Mouse (Mus musculus) gastrocnemius, adult 18-20 months (tissue): ENCODE data around the gene Adra2b. TPM values are rescaled to one million over a fixed set of nuclear protein-coding genes. Genes with fewer than 3 reads are reported as not detected.
A peak's percentile ranks its signal among the peaks of the same experiment; 100 is the strongest.

Source experiments
- DNase-seq: peaks from one replicate; pipeline ENCODE4 v3.0.0; 2021; ENCODE audit warnings: low spot score
- total RNA-seq, 2 experiments: library from RNA; stranded (reverse); gene quantifications; 2 replicates each; pipeline ENCODE4 v1.2.3; 2021

Gene Adra2b
- total RNA-seq, 2 experiments from 2014 or later: 0.40 to 0.71 TPM

DNA sequence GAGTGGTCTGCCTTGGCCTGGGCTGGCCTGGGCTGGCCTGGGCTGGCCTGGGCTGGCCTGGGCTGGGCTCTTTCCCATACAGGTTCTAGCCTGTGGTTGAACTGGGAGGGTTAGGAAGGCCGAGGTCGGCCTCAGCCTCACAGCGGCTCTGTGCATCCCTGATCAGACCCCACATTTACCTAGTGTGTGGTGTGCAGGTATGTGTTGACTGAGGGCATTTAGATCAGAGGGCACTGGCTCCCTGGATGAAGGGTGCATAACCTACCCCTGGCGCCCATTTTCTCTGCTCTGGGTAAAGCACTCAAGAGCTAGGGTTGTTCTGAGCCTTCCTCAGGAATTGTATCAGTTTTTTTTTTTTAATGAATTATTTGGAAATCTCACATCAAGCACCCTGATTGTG, 24.6 kb upstream of the Adra2b start, which contains the start of gene Astl:
Gene Astl (plus strand): TSS at position 224 of the 400 bp plus-strand sequence.
- no peak for DNase-seq

DNA sequence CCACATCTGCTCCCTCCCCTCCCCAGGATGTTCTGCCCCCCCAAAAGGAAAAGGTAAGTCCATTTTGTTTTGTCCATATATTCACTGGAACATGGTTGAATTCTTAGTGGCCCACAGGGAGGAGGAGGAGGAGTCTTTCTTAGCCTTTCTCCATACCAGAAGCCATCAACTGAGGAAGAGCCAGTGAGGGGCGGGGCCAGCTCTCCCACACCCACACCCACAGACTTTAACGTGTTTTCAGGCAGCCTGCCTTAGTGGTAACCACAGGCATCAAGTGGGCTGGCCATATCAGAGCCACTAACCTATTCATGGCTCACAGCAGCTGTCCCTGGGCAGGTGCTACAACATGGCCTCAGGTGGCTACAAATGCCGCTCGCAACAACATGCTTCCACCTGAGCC, 24.2 kb upstream of the Adra2b start:
- DNase-seq: no peak

GRCm38 (mm10) chr2:127339262-127339661, 23.7 kb upstream of the Adra2b start:
- no peak for DNase-seq

- peak; percentile 56 for DNase-seq
These were observed 21.8 kb upstream of the Adra2b start for GRCm38 (mm10) chr2:127341159-127341558.

DNA sequence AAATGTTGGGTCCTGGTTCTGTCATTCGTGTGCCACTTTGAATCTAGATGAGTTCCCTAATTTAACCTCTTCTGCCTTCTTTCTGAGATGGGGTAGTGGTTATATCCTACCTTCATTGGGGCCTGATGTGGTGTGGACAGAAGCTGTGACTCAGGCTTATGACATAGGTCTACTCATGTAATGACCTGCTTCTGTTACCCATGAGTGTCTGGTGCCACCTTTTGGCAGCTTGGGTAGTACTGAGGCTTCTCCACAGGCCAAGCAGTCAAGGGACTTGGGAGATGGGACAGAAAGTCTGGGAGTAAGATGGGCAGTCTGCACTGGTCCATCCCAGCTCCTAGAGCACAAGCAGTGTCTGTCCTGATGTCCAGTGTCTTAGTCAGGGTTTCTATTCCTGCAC, 16.7 kb upstream of the Adra2b start:
- no peak for DNase-seq

DNA sequence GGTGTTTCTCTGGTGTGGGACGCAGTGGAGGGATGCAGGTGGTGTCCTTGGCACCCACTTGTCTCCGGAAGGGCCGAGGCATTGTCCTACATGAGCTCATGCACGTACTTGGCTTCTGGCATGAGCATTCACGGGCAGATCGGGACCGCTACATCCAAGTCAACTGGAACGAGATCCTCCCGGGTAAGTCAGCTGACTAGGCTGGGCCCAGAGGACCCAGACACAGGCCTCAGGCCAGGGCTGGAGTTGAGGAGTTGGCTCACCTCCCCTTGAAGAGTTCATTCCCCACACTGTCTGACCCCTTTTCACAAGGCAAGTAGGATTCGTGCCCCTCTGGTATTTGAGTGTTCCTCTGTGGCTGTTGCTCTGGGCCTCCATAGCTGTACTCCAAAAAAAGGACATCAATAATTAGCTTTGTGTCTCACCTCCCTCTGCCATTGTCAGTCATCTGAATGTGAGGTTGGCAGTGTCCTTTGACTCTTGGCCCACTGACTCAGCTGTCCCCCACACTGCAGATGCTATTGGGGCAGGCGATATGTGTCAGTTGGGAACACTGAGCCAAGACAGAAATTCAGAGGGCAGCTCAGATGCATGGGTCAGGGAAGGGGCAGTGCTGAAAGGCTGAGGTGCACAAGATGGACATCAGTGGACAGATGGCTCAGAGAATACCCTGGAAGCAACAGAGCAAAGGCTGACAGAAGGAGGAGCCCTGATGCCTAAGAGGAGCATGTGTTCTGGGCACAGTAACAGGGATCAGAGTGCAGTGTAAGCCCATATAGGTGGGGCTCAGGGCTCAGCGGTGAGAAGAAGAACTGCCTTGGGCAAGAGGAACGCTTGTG, 15.6 kb upstream of the Adra2b start:
- DNase-seq: no peak

DNA sequence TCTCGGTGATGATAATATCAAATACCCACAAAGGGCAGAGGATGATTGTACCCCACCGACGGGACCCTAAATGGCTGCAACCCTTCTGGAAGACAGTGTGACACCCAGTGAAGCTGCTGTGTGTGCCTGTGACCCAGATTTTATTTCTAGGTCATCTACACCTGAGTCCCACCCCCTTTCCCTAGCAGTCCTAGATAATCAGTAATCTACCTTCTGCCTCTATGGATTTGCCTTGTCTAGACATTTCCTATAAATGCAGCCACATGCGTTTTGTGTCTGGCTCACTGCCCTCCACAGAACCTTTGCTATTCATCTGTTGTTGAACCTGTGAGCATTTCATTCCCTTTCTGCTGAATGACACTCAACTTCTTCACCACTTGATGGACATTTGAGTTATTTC, 9.1 kb upstream of the Adra2b start:
- DNase-seq: no peak

- DNase-seq: no peak
These were observed 259 bp downstream of the Adra2b start for GRCm38 (mm10) chr2:127363282-127363652.

DNA sequence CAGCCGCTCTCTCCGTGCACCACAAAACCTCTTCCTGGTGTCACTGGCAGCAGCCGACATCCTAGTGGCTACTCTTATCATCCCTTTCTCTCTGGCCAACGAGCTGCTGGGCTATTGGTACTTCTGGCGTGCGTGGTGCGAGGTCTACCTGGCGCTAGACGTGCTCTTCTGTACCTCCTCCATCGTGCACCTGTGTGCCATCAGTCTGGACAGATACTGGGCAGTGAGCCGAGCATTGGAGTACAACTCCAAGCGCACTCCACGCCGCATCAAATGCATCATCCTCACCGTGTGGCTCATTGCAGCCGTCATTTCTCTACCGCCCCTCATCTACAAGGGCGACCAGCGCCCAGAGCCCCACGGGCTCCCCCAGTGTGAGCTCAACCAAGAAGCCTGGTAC, 688 bp downstream of the Adra2b start:
- DNase-seq: no peak

DNA sequence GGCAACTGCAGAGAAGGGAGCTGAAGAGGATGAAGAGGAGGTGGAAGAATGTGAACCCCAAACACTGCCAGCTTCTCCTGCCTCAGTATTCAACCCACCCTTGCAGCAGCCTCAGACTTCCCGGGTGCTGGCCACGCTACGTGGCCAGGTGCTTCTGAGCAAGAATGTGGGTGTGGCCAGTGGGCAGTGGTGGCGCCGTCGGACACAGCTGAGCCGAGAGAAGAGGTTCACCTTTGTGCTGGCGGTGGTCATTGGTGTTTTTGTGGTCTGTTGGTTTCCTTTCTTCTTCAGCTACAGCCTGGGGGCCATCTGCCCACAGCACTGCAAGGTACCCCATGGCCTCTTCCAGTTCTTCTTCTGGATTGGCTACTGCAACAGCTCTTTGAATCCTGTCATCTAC, 1.4 kb downstream of the Adra2b start:
- DNase-seq: no peak

DNA sequence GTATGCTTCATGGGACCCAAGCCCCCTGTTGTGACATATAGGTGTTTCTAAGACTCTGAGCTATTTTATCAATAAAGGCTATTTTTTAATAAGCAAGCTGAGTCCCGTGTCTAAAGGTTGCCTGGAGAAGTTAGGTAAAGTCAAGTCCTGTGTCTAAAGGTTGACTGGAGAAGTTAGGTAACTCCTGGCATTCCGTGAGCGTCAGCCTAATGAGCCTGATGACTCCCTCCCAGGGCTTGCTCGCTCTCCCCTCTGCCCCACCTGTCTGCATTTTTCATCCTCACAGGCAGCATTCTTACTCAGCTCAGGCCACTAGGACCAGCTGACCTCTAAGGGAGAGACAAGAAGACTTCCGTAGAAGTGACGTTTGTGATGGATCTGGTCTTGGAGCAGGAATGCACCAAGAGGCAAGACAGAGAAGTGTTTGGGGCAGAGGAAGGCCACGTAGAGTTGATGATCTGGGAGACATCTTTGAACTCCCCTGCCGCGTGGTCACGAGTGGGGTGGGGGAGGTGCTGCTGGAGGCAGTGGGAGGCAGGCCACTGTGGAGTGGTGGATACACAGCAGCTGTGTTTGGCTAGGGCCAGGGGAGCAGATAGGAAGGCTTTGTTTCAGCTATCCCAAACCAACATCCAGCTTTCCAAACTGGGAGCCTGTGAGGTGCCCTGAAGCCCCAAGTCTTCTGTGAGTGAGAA, 4.3 kb downstream of the Adra2b start:
- no peak for DNase-seq

DNA sequence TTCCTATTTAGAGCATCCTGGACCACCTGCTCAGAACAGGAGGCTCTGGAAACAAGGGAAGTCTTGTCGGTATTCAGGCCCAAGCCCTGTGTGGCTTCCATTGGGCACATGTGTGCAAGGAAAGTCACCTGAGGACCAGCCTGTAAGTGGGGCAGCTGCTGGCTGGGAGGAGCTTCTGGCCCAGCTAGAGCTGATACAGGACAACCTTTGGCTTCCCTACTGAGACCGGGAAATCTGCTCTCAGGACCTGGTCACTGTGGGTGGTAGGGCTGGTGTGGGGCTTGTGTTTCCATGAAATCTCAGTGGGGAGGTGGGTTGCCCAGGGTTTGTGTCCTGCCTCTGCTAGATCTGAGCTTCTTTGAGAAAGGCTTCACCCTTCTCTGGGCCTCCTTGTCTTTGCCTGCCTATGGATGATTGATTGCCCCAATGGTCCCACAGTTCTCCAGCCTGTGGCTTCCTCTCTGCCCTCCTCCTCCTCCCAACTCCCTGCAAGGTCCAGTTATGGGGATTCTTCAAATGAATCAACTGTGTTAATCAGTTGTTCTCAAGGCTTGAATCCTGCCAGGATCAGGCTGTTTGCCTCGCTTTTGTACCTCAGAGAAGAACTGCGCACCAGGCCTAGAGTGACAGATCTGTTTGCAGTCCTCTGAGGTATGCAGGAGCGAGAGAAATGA, 6.8 kb downstream of the Adra2b start:
- DNase-seq: no peak

GRCm38 (mm10) chr2:127370561-127371483, 7.8 kb downstream of the Adra2b start:
- DNase-seq: no peak

- no peak for DNase-seq
These were observed 8.5 kb downstream of the Adra2b start for GRCm38 (mm10) chr2:127371484-127371861.

DNA sequence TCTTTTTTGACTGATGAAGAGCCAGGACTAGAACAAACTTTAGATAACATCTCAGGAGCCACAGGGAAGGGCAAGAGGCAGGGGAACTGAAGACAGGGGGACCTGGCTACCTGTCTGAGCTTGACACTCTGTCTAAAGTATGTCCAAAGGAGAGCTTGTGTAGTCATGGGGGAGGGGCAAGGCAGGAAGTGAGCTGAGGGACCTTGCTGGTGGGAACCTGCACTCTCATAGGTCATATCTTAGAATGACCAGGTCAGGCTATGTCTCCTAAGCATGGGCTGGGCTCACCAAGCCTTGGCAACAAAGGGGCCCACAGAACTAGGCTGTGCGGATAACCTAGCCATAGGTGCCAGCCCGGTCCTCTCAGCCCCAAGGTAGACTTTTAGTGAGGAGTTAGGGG, 9.1 kb downstream of the Adra2b start:
- no peak for DNase-seq

DNA sequence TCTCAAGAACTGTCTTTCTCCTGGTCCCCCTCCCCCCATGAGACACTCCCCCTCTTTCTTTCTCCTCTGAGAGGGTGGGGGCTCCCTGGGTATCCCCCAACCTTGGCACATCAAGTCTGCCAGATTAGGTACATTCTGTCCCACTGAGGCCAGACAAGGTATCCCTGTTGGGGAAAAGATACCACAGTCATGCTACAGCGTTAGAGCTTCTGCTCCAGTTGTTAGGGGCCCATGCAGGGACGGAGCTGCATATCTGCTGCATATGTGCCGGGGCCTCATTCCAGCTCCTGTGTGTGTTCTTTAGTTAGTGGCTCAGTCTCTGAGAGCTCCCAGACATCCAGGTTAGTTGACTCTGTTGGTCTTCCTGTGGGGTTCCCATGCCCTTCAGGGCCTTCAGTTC, 11.1 kb downstream of the Adra2b start:
- no peak for DNase-seq

DNA sequence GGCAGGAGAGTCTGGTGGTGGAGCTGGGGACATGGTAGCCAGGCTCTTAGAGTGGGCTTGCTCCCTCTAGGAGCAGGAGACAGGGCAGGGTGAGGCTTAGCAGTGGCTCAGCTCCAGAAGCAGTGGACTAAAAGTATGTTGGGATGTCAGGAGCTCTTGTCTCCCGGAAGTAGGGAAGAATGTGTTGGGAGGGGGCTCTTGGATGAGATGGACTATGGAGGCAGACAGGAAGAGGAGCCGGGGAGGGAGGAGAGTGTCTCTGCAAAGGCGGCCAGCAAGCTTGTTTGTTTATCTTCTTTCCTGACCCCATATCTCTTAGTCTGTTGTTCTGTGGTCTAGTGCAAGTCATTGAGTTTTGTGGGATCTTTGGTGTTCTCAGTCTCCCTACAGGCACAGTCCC, 12.1 kb downstream of the Adra2b start:
- DNase-seq: no peak

DNA sequence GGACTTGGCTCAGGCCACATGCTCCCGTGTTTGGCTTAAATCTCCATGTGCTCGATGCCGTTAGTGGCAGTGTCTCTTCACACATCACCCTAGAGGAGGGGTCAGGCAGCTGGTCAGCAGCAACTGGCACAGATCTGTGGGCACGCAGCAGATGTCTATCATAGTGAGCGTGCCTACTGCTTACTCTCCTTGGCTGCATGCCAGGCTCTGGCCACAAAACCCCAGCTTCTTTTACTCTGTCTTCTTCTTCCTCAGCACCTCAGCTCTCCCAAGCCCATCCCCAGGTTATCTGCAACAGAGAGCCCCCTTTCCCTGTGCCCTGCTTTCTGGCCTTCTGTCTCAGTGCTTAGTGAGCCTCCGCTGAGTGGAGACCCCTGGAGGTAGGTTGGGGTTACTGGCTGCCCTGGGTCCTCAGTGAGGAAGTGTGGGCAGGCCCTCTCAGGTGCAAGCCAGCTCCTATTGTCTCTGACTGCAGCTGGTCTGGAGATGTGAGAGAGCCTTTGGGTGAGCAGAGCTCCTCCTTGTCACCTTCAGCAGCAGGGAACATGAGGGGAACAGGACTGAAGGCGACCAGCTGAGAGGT, 12.8 kb downstream of the Adra2b start:
- no peak for DNase-seq

GRCm38 (mm10) chr2:127376423-127377051, 13.5 kb downstream of the Adra2b start:
- no peak for DNase-seq

GRCm38 (mm10) chr2:127377942-127378610, 15.1 kb downstream of the Adra2b start:
- no peak for DNase-seq
